Mouse (Mus musculus) cerebellum, postnatal 10 days (tissue): ENCODE measurements around the gene Gcm1.
A peak's percentile ranks its signal among the peaks of the same experiment; 100 is the strongest.

Experiments used
- DNase-seq, 2 experiments: peaks; one replicate each; pipeline ENCODE4 v3.0.0; 2021; ENCODE audit warnings: mixed read lengths in 2 of 2

Gcm1 gene

GRCm38 (mm10) chr9:78103965-78104560 lies 52.3 kb downstream of the Gcm1 start:
- no peak for DNase-seq

- no peak for DNase-seq
Measured at GRCm38 (mm10) chr9:78104973-78105372, 53.2 kb downstream of the Gcm1 start.

- DNase-seq, result no peak
Measured at GRCm38 (mm10) chr9:78105501-78105932, 53.8 kb downstream of the Gcm1 start.

GRCm38 (mm10) chr9:78106821-78107220 lies 55.1 kb downstream of the Gcm1 start:
- no peak for DNase-seq

- no peak for DNase-seq
Measured at GRCm38 (mm10) chr9:78107582-78107911, 55.8 kb downstream of the Gcm1 start.

GRCm38 (mm10) chr9:78107912-78108795 lies 56.4 kb downstream of the Gcm1 start:
- peak; percentile 91 to 92 for DNase-seq

- peak; percentile 92 to 93 for DNase-seq
Measured at GRCm38 (mm10) chr9:78108796-78109239, 57.1 kb downstream of the Gcm1 start, which contains the start of the genes Fbxo9 and Ick. TSS of gene Fbxo9 (minus strand) at chr9:78109065. TSS of gene Ick (plus strand) at chr9:78109192.

- peak; percentile 35 to 57 for DNase-seq
Measured at GRCm38 (mm10) chr9:78109656-78110055, 57.9 kb downstream of the Gcm1 start.

- DNase-seq, result no peak
Measured at GRCm38 (mm10) chr9:78111456-78111855, 59.7 kb downstream of the Gcm1 start.

- peak; percentile 97 for DNase-seq
Measured at GRCm38 (mm10) chr9:78112770-78113537, 61.2 kb downstream of the Gcm1 start.

GRCm38 (mm10) chr9:78113538-78113885 lies 61.8 kb downstream of the Gcm1 start:
- DNase-seq, result no peak
